Mouse (Mus musculus): Measurements from ENCODE around the gene Gorasp2.

- TF ChIP-seq POLR2A (IDR thresholded peaks at IDR 0.05; ENCODE audit: insufficient read depth, low read depth, low read length) (no peak), EP300 (IDR thresholded peaks at IDR 0.05; ENCODE audit: insufficient read depth, low read depth, low read length) (no peak)
These were observed 13.1 kb upstream of the Gorasp2 start for GRCm38 (mm10) chr2:70648271-70648670.
